Mouse (Mus musculus) forelimb bud, embryonic 11.5 days (tissue): ENCODE measurements around the gene Mical3.

ENCODE experiments used
- DNase-seq: peaks from one replicate; pipeline ENCODE4 v3.0.0-alpha.2; 2012; ENCODE audit warnings: low read depth, low spot score

Gene Mical3

GRCm38 (mm10) chr6:120965814-120966213, 165.0 kb downstream of the Mical3 start:
- peak; percentile 59 for DNase-seq

GRCm38 (mm10) chr6:120964179-120964578, 166.6 kb downstream of the Mical3 start:
- DNase-seq = no peak

GRCm38 (mm10) chr6:120960338-120961030, 170.3 kb downstream of the Mical3 start:
- no peak for DNase-seq

GRCm38 (mm10) chr6:120957331-120957730, 173.5 kb downstream of the Mical3 start:
- DNase-seq = no peak

GRCm38 (mm10) chr6:120956259-120957161, 174.3 kb downstream of the Mical3 start:
- DNase-seq = no peak

GRCm38 (mm10) chr6:120955215-120955614, 175.6 kb downstream of the Mical3 start:
- DNase-seq = no peak

GRCm38 (mm10) chr6:120954241-120954640, 176.6 kb downstream of the Mical3 start:
- no peak for DNase-seq

- no peak for DNase-seq
Measured at GRCm38 (mm10) chr6:120952475-120952874, 178.3 kb downstream of the Mical3 start.

GRCm38 (mm10) chr6:120951311-120951710, 179.5 kb downstream of the Mical3 start:
- DNase-seq = no peak

- DNase-seq = no peak
Measured at GRCm38 (mm10) chr6:120945510-120945909, 185.3 kb downstream of the Mical3 start.

GRCm38 (mm10) chr6:120943964-120944363, 186.8 kb downstream of the Mical3 start:
- no peak for DNase-seq

GRCm38 (mm10) chr6:120943551-120943950, 187.2 kb downstream of the Mical3 start:
- no peak for DNase-seq

- DNase-seq = no peak
Measured at GRCm38 (mm10) chr6:120943079-120943478, 187.7 kb downstream of the Mical3 start.

- no peak for DNase-seq
Measured at GRCm38 (mm10) chr6:120941575-120941974, 189.2 kb downstream of the Mical3 start.

GRCm38 (mm10) chr6:120941084-120941481, 189.7 kb downstream of the Mical3 start:
- DNase-seq = no peak

- DNase-seq = no peak
Measured at GRCm38 (mm10) chr6:120940446-120941083, 190.2 kb downstream of the Mical3 start.

GRCm38 (mm10) chr6:120939783-120940182, 191.0 kb downstream of the Mical3 start:
- DNase-seq = no peak

GRCm38 (mm10) chr6:120938763-120939450, 191.9 kb downstream of the Mical3 start:
- no peak for DNase-seq

- DNase-seq = no peak
Measured at GRCm38 (mm10) chr6:120937999-120938608, 192.7 kb downstream of the Mical3 start.

- no peak for DNase-seq
Measured at GRCm38 (mm10) chr6:120937104-120937617, 193.6 kb downstream of the Mical3 start.

GRCm38 (mm10) chr6:120934176-120934575, 196.6 kb downstream of the Mical3 start:
- DNase-seq = no peak
